Mouse (Mus musculus): ENCODE measurements around the gene Pnpla5. TPM values are rescaled to one million over a fixed set of nuclear protein-coding genes. Genes with fewer than 3 reads are reported as not detected.
A peak's percentile ranks its signal among the peaks of the same experiment; 100 is the strongest.

The Pnpla5 gene
- polyA plus RNA-seq, 1 experiment from 2014 or later: not detected

GRCm38 (mm10) chr15:84080069-84080468 lies 42.9 kb downstream of the Pnpla5 start:
- 71% methylated on average over 7 of the region's 7 CpGs for WGBS
- Histone ChIP-seq H3K4me1 (replicated peaks; ENCODE audit: control insufficient read depth, insufficient read depth, low read length) (no peaks in the 10 kb centered on the region), H3K4me3 (ENCODE audit: low read depth, low read length) (no peak overlapping the region), H3K9ac (ENCODE audit: low read length) (no peak overlapping the region), H3K9me3 (ENCODE audit: control insufficient read depth, low read length) (no peaks in the 10 kb centered on the region), H3K27me3 (replicated peaks; ENCODE audit: control insufficient read depth, insufficient read depth, low read length) (no peaks in the 10 kb centered on the region), H3K4me2 (ENCODE audit: low read length) (no peak overlapping the region), H3K36me3 (ENCODE audit: control insufficient read depth, insufficient read depth, low read length) (no peaks in the 10 kb centered on the region), H3K27ac (ENCODE audit: low read depth) (no peak overlapping the region)
- no peak for DNase-seq (ENCODE audit: low spot score)
- ATAC-seq (replicated peaks; ENCODE audit: low FRiP score, low TSS enrichment, low read depth): no peak

- no peaks in the 10 kb centered on the region; the same call in 1 of the 2 replicates for H3K27me3 ChIP-seq (replicated peaks; ENCODE audit: control insufficient read depth, insufficient read depth, low read length)
- no peak overlapping the region for H3K9ac ChIP-seq (ENCODE audit: low read length)
- DNase-seq (ENCODE audit: low spot score) (no peak), ATAC-seq (replicated peaks; ENCODE audit: low FRiP score, low TSS enrichment, low read depth) (no peak)
- no peaks in the 10 kb centered on the region for H3K4me1 ChIP-seq (replicated peaks; ENCODE audit: control insufficient read depth, insufficient read depth, low read length)
- H3K4me2 ChIP-seq (ENCODE audit: low read length): no peak overlapping the region
- no peaks in the 10 kb centered on the region for H3K9me3 ChIP-seq (ENCODE audit: control insufficient read depth, low read length)
- H3K4me3 ChIP-seq (ENCODE audit: low read depth, low read length): no peak overlapping the region
- 94% methylated on average over 2 of the region's 2 CpGs for WGBS
- no peak overlapping the region for H3K27ac ChIP-seq (ENCODE audit: low read depth)
- H3K36me3 ChIP-seq (ENCODE audit: control insufficient read depth, insufficient read depth, low read length): no peaks in the 10 kb centered on the region
Measured at GRCm38 (mm10) chr15:84079519-84079918, 43.5 kb downstream of the Pnpla5 start.

DNA sequence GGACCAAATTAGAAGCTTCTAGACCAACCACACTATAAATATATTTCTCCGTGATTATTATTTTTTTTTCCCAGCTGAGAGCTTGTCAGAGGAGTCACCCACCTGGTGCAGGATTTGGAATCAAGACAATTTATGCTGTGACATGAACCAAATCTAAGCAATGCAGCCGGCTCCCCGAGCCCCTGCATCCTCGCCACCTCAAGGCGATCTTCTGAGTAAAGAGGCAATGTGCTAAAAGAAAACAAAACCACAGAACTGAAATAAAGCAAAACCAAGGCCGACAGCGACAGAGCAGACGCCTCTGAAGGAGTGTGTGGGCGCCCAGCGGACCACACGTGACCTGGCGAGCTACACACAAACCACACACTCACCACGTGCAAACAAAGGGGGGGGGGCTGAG lies 44.3 kb downstream of the Pnpla5 start:
- DNase-seq (ENCODE audit: low spot score): no peak
- H3K4me3 ChIP-seq (ENCODE audit: low read depth, low read length): no peak overlapping the region
- 75% methylated on average over 13 of the region's 13 CpGs for WGBS
- no peaks in the 10 kb centered on the region for H3K36me3 ChIP-seq (ENCODE audit: control insufficient read depth, insufficient read depth, low read length)
- H3K27ac ChIP-seq (ENCODE audit: low read depth): no peak overlapping the region
- no peak overlapping the region for H3K4me2 ChIP-seq (ENCODE audit: low read length)
- no peaks in the 10 kb centered on the region for H3K4me1 ChIP-seq (replicated peaks; ENCODE audit: control insufficient read depth, insufficient read depth, low read length)
- peaks cover 1% of the 10 kb centered on the region; the same call in 1 of the 2 replicates for H3K27me3 ChIP-seq (replicated peaks; ENCODE audit: control insufficient read depth, insufficient read depth, low read length)
- no peak overlapping the region for H3K9ac ChIP-seq (ENCODE audit: low read length)
- no peaks in the 10 kb centered on the region for H3K9me3 ChIP-seq (ENCODE audit: control insufficient read depth, low read length)
- no peak for ATAC-seq (replicated peaks; ENCODE audit: low FRiP score, low TSS enrichment, low read depth)

- Histone ChIP-seq H3K4me2 (ENCODE audit: low read length) (no peak overlapping the region), H3K27me3 (replicated peaks; ENCODE audit: control insufficient read depth, insufficient read depth, low read length) (peaks cover 11% of the 10 kb centered on the region; the same call in 1 of the 2 replicates), H3K9me3 (ENCODE audit: control insufficient read depth, low read length) (no peaks in the 10 kb centered on the region), H3K4me1 (replicated peaks; ENCODE audit: control insufficient read depth, insufficient read depth, low read length) (no peaks in the 10 kb centered on the region), H3K27ac (ENCODE audit: low read depth) (no peak overlapping the region), H3K4me3 (ENCODE audit: low read depth, low read length) (no peak overlapping the region), H3K36me3 (ENCODE audit: control insufficient read depth, insufficient read depth, low read length) (no peaks in the 10 kb centered on the region), H3K9ac (ENCODE audit: low read length) (no peak overlapping the region)
- DNase-seq (ENCODE audit: low spot score): no peak
- no peak for ATAC-seq (replicated peaks; ENCODE audit: low FRiP score, low TSS enrichment, low read depth)
- 60% methylated on average over 17 of the region's 17 CpGs for WGBS
Measured at GRCm38 (mm10) chr15:84077151-84077550, 45.8 kb downstream of the Pnpla5 start.

DNA sequence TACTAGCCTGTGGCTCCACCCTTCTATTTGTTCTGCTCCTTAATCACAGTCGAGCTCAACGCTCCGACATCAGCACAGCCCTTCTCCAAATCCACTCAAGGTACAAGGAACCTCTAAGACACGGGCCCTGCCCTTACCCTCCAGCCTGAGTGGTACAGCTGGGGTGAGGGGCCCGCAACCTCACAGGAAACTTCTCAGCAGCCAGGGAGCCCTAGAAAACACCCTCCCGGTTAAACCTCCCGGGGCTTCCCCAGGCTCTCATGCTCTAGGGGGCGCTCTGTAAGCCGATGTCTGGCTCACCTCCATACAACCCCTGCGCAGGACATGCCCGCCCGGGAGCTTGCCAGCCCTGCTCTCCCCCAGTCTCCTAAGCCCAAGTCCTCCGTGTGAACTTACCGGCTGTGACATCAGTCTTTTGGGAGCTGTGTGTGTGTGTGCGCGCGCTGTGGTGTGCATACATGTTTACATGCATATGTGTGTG lies 48.2 kb downstream of the Pnpla5 start:
- 25% methylated on average over 17 of the region's 17 CpGs for WGBS

GRCm38 (mm10) chr15:84073911-84074704 lies 48.9 kb downstream of the Pnpla5 start:
- no peak overlapping the region for H3K4me3 ChIP-seq (ENCODE audit: low read depth, low read length)
- ATAC-seq (replicated peaks; ENCODE audit: low FRiP score, low TSS enrichment, low read depth) (no peak; the same call in 1 of the 2 replicates), DNase-seq (ENCODE audit: low spot score) (peak; percentile 85)
- H3K36me3 ChIP-seq (ENCODE audit: control insufficient read depth, insufficient read depth, low read length): no peaks in the 10 kb centered on the region
- H3K27me3 ChIP-seq (replicated peaks; ENCODE audit: control insufficient read depth, insufficient read depth, low read length): peaks cover 32% of the 10 kb centered on the region
- H3K4me2 ChIP-seq (ENCODE audit: low read length): 0 out of 2 replicates have a peak overlapping the region, but pooled peaks have one; percentile 6
- no peaks in the 10 kb centered on the region; the same call in 1 of the 2 replicates for H3K4me1 ChIP-seq (replicated peaks; ENCODE audit: control insufficient read depth, insufficient read depth, low read length)
- H3K9ac ChIP-seq (ENCODE audit: low read length): no peak overlapping the region
- WGBS: 11% methylated on average over 13 of the region's 15 CpGs
- H3K9me3 ChIP-seq (ENCODE audit: control insufficient read depth, low read length): no peaks in the 10 kb centered on the region
- H3K27ac ChIP-seq (ENCODE audit: low read depth): no peak overlapping the region

More for the DNA sequence above, 48.2 kb downstream of the Pnpla5 start:
- Histone ChIP-seq H3K4me2 (ENCODE audit: low read length) (0 out of 2 replicates have a peak overlapping the region, but pooled peaks have one; percentile 6), H3K27me3 (replicated peaks; ENCODE audit: control insufficient read depth, insufficient read depth, low read length) (peaks cover 26% of the 10 kb centered on the region), H3K9me3 (ENCODE audit: control insufficient read depth, low read length) (no peaks in the 10 kb centered on the region), H3K4me1 (replicated peaks; ENCODE audit: control insufficient read depth, insufficient read depth, low read length) (no peaks in the 10 kb centered on the region; the same call in 1 of the 2 replicates), H3K27ac (ENCODE audit: low read depth) (no peak overlapping the region), H3K36me3 (ENCODE audit: control insufficient read depth, insufficient read depth, low read length) (no peaks in the 10 kb centered on the region), H3K4me3 (ENCODE audit: low read depth, low read length) (no peak overlapping the region), H3K9ac (ENCODE audit: low read length) (no peak overlapping the region)
- DNase-seq (ENCODE audit: low spot score) (no peak), ATAC-seq (replicated peaks; ENCODE audit: low FRiP score, low TSS enrichment, low read depth) (no peak)

DNA sequence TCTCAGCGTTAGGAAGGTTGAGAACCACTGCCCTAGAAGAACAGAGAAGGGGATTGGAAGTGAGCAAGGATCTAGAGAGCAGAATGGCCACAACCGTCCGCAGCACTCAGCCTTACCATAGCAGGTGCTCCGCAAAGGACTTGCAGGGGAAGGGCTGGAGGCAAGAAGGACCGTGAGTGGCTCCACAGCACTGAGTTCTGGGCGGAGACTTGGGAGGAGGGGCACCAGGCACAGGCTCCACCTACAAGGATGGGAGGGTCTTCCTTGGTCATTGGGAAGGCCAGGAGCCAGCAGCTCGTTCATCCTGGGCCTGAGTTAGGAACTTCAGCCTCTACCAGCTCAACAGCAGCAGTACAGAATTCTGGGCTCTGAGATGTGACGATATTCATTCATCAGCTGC lies 49.9 kb downstream of the Pnpla5 start:
- ATAC-seq (replicated peaks; ENCODE audit: low FRiP score, low TSS enrichment, low read depth) (no peak), DNase-seq (ENCODE audit: low spot score) (no peak)
- Histone ChIP-seq H3K9ac (ENCODE audit: low read length) (no peak overlapping the region), H3K27ac (ENCODE audit: low read depth) (no peak overlapping the region), H3K4me2 (ENCODE audit: low read length) (no peak overlapping the region), H3K9me3 (ENCODE audit: control insufficient read depth, low read length) (no peaks in the 10 kb centered on the region), H3K27me3 (replicated peaks; ENCODE audit: control insufficient read depth, insufficient read depth, low read length) (peaks cover 42% of the 10 kb centered on the region), H3K36me3 (ENCODE audit: control insufficient read depth, insufficient read depth, low read length) (no peaks in the 10 kb centered on the region), H3K4me3 (ENCODE audit: low read depth, low read length) (no peak overlapping the region), H3K4me1 (replicated peaks; ENCODE audit: control insufficient read depth, insufficient read depth, low read length) (no peaks in the 10 kb centered on the region; the same call in 1 of the 2 replicates)
- 18% methylated on average over 8 of the region's 8 CpGs for WGBS

DNA sequence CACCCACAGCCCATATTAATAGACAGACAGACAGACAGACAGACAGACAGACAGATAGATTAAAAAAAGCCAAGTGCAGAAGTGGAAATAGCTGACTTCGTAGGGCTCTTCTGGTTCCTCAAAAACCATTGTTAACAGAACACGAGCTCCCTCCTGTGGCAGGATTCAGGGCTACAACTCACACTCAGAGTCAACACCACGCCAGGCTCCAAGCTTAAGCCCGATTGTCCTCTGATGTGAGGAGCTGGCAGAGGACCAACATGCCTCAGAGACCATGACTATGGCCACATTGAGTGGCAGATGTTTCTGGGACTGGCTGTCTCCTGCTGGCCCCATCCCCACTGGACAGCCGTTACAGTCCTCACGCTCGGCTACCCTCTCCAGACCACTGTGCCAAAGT lies 50.7 kb downstream of the Pnpla5 start:
- DNase-seq (ENCODE audit: low spot score): peak; percentile 75
- Histone ChIP-seq H3K27me3 (replicated peaks; ENCODE audit: control insufficient read depth, insufficient read depth, low read length) (peaks cover 45% of the 10 kb centered on the region), H3K4me1 (replicated peaks; ENCODE audit: control insufficient read depth, insufficient read depth, low read length) (no peaks in the 10 kb centered on the region; the same call in 1 of the 2 replicates), H3K9me3 (ENCODE audit: control insufficient read depth, low read length) (no peaks in the 10 kb centered on the region), H3K27ac (ENCODE audit: low read depth) (no peak overlapping the region), H3K4me2 (ENCODE audit: low read length) (no peak overlapping the region), H3K36me3 (ENCODE audit: control insufficient read depth, insufficient read depth, low read length) (no peaks in the 10 kb centered on the region), H3K9ac (ENCODE audit: low read length) (no peak overlapping the region), H3K4me3 (ENCODE audit: low read depth, low read length) (no peak overlapping the region)
- 28% methylated on average over 7 of the region's 7 CpGs for WGBS
- ATAC-seq (replicated peaks; ENCODE audit: low FRiP score, low TSS enrichment, low read depth): no peak

All from intestine, embryonic 14.5 days (tissue).